Mouse (Mus musculus) bone marrow, adult 2 months (tissue): ENCODE measurements around the gene Rsf1. TPM values are rescaled to one million over a fixed set of nuclear protein-coding genes. Genes with fewer than 3 reads are reported as not detected.

Experiments used
- H3K27ac ChIP-seq: fragments of 200-500 bp; 2 replicates; pipeline ENCODE4 v1.5.1; 2012; ENCODE audit warnings: low read depth, mild to moderate bottlenecking, control low read depth, inconsistent platforms, low read length; ENCODE audit not compliant: control insufficient read depth, poor library complexity, insufficient read depth
- H3K4me1 ChIP-seq: fragments of 200-500 bp; 2 replicates; pipeline ENCODE4 v1.6.1; 2011; ENCODE audit warnings: low read length; ENCODE audit not compliant: control insufficient read depth, insufficient read depth
- H3K4me3 ChIP-seq: fragments of 200-500 bp; replicated peaks from 2 replicates; pipeline ENCODE3; 2011; ENCODE audit warnings: mild to moderate bottlenecking, low read depth, low read length, control low read depth; ENCODE audit not compliant: control insufficient read depth
- CTCF ChIP-seq: fragments of 200-500 bp; IDR thresholded peaks from 2 replicates; pipeline ENCODE4 v1.5.1; 2011; ENCODE audit warnings: low read length, control low read depth; ENCODE audit not compliant: control insufficient read depth, insufficient read depth
- POLR2A ChIP-seq: fragments of 200-500 bp; IDR thresholded peaks from 2 replicates; pipeline ENCODE4 v1.6.1; 2011; ENCODE audit warnings: low read depth, mild to moderate bottlenecking, control low read depth, low read length, borderline replicate concordance; ENCODE audit not compliant: control insufficient read depth
- WGBS: fragments of 180-500 bp; shearing (Covaris S2); methylation state at CpG from one replicate; pipeline ENCODE4 v1.1.7; 2018; 5-methylcytosine and 5-hydroxymethylcytosine counted together
- polyA plus RNA-seq: library from polyadenylated mRNA; stranded (reverse); fragments of >200 nt; gene quantifications from 2 replicates; pipeline ENCODE4 v1.2.4, GENCODE M21; 2011; ENCODE audit warnings: low replicate concordance; ENCODE audit not compliant: missing spikeins, insufficient read depth, insufficient read length

Gene Rsf1
- polyA plus RNA-seq, 1 experiment: 14.2 TPM

DNA sequence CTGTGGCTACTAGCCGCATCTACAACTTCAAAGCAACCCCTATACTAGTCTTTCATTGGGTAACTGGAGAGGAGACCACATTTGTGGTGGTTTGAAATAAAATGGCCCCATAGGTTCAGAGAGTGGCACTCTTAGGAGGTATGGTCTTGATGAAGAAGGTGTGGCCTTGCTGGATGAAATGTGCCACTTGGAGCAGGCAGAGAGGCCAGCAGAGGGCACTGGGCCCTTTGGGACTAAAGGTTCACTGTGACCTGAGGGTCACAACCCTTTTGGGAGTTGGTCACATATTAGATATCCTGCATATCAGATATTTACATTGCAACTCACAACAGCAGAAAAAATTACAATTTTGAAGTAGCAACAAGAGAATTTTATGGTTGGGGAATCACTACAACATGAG, 9.3 kb upstream of the Rsf1 start:
- TF ChIP-seq POLR2A (no peak), CTCF (peak; percentile 48)
- Histone ChIP-seq H3K4me3 (no peak overlapping the region), H3K4me1 (no peaks in the 10 kb centered on the region), H3K27ac (no peak overlapping the region)
- 91% methylated on average over 1 of the region's 1 CpGs for WGBS

DNA sequence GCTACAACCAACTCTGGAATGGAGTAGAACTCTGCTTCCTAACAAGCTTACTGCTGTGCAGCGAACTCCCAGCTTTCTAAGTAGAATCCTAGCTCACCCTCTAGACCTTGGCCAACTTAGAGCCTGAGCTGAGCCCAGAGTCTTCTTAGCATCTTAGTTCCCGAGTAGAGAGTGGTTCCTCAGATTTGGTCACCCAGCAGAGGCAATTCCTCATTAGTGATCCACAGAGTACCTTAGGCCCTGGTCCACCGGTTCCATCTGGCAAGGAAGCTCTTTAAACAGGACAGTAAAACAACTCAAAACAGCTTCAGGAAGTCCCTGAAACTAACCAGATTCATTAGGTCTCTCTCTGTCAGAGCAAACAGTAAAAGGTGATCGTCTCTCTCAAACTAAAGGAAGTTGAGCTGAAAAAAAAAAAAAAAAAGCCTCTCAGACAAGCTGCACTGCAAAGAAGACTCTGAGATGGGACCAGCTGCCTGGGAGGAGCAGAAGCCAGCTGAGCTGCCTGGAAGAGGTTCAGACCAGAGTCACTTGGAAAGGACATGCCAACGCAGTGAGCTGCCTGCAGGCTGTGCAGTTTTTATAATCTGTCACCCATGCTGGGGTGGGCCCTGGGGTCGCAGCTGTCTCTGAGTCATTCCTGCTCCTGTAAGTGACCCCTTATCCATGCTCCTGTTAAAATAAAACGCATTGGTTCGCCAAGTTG, 1.2 kb upstream of the Rsf1 start:
- H3K27ac ChIP-seq: no peak overlapping the region
- no peaks in the 10 kb centered on the region; the same call in 1 of the 2 replicates for H3K4me1 ChIP-seq
- peak overlapping the region; percentile 95 for H3K4me3 ChIP-seq
- WGBS: 29% methylated on average over 8 of the region's 8 CpGs
- no peak for TF ChIP-seq POLR2A
- TF ChIP-seq CTCF: no peak

DNA sequence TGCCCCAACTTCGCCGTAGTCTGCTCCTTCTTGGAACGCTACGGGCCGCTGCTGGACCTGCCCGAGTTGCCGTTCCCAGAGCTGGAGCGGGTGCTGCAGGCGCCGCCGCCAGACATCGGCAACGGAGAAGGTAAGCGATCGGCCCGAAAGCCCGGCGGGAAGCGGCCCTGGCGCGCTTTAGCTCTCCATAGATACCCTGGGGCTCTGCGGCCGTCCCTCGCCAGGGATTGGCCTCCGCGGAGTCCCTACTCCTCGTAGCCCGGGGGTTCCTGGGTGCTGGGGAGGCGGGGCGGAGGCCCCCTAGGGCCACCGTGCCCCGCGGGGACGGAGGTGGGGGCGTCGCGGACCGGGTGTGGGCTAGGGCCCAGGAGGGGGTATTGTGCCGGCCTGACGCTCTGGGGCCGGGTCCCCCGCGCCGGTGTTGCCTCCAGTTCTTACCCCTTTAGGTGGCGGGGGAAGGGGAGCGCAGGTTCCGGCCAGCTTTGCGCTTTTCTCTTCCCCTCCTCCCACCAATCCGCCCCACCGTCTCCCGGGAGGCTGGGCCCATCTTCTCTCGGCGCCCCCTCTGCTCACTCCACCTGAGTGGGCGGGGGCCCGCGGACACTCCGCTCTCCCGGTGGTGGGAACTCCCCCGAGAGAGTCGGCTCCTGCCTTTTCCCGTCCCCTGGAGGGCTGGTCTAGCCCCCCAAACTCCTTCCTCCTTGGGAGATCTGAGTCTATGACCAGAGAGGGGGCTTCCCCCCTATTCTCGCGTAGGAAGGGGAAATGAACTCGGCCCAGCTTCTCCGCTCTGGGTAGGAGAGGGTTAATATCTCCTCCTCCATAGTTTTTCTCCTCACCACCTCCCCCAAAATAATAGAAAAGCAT, 520 bp downstream of the Rsf1 start:
- peak overlapping the region; percentile 89 for H3K4me3 ChIP-seq
- no peak for TF ChIP-seq POLR2A
- TF ChIP-seq CTCF: no peak
- H3K4me1 ChIP-seq: no peaks in the 10 kb centered on the region; the same call in 1 of the 2 replicates
- WGBS: 1% methylated on average over 65 of the region's 65 CpGs
- peak overlapping the region; percentile 96 for H3K27ac ChIP-seq

DNA sequence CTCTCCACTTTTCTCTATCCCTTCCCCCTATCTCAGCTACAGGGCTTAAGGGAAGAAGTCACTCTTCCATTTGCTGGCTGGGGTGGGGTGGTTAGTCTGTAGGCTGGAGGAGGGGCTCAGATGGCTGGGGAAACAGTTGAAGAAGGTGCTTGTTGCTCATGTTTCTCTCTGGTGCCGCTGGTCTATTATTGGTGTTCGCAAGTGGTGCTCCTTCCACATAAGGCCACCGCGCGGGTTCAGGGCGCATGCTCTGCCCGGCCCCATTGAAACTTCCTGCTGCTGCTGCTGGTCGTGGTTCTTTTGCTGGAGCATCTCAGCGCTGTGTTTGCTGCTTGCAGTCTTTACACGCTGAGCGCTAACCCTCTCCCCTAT, 1.1 kb downstream of the Rsf1 start:
- under 1% methylated on average over 11 of the region's 11 CpGs for WGBS
- H3K4me1 ChIP-seq: no peaks in the 10 kb centered on the region; the same call in 1 of the 2 replicates
- TF ChIP-seq POLR2A: peak; percentile 69; the same call in 1 of the 2 replicates
- TF ChIP-seq CTCF: peak; percentile 27; the same call in 1 of the 2 replicates
- H3K27ac ChIP-seq: peak overlapping the region; percentile 96
- H3K4me3 ChIP-seq: peak overlapping the region; percentile 89

DNA sequence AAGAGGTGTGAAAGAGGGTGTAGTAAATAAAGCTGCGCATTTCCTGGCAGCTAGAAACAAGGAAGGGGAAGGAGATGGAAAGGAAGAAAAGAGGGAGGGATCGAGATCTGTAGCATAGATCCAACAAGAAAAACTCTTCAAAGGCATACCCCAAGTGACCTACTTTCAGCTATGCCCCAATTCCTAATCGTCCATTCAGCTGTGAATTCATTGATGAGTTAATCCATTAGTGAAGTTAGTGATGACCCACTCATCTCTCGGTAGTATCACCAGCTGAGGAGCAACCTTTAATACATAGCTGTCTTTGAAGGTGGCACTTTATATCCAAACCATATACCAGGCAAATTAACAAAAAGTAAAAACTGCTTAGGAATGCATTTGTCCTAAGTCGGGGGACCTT, 8.8 kb downstream of the Rsf1 start:
- H3K4me1 ChIP-seq: no peaks in the 10 kb centered on the region; the same call in 1 of the 2 replicates
- 79% methylated on average over 5 of the region's 5 CpGs for WGBS
- no peak overlapping the region for H3K27ac ChIP-seq
- no peak overlapping the region for H3K4me3 ChIP-seq
- no peak for TF ChIP-seq CTCF
- no peak for TF ChIP-seq POLR2A

DNA sequence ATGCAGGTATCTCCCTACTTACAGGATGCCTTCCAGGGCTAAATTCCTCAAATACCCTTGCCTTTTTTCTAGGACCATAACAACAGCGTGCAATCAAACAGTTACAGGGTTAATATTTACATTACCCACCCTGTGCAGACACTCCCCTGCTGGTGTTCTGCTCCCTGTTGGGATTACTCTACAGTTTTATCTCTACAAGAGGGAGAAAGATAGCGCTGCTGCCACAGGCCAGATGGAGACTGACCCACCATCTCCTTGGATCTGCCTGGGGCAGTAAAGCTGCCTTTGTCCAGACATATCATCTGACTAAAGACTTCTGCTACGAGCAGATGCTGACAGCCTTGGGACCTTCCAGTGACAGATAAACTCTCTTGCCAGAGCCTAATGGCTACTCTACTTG, 10.8 kb downstream of the Rsf1 start:
- Histone ChIP-seq H3K4me1 (no peaks in the 10 kb centered on the region; the same call in 1 of the 2 replicates), H3K27ac (no peak overlapping the region), H3K4me3 (no peak overlapping the region)
- 66% methylated on average over 3 of the region's 3 CpGs for WGBS
- TF ChIP-seq CTCF (no peak), POLR2A (no peak)

DNA sequence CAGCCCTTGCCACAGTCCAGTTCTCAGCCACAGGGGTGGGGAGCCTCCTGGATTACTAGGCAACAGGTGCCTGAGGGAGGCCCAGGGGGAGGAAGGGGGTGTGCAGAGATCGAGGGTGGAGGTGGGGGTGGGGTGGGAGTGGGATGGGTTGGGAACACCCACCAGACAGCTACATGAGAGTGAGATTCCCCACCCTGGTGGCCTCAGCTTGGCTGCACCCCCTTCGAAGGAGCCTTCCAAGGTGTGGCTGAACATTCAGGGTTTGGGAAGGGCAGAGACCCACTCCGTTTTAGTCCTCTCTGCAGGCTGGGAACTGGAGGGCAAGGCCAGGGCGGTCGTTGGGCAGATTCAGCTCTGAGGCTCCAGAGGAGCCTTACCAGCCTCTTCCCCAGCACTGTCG, 11.6 kb downstream of the Rsf1 start:
- Histone ChIP-seq H3K27ac (no peak overlapping the region), H3K4me1 (no peaks in the 10 kb centered on the region; the same call in 1 of the 2 replicates), H3K4me3 (no peak overlapping the region)
- WGBS: 83% methylated on average over 6 of the region's 6 CpGs
- TF ChIP-seq POLR2A: no peak
- no peak for TF ChIP-seq CTCF

DNA sequence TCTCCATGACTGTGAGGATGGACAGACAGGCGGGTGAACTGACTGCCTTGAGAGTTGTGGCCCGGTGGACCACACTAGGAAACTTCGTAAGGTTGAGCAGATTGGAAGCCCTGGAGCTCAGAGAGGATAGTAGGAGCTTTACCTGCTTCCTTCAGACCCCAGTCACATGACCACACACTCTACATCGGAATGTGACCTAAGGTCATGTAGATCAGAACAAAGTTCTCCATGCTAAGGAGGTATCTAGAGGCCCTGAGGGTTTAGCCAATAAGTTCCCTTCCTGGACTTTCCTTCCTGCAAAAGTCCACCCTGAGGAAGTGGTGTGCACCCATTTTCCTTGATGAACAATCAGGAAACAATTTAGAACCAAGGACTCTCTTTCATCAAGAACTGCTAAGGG, 12.7 kb downstream of the Rsf1 start:
- TF ChIP-seq POLR2A: no peak
- TF ChIP-seq CTCF: no peak
- 85% methylated on average over 4 of the region's 4 CpGs for WGBS
- Histone ChIP-seq H3K27ac (no peak overlapping the region), H3K4me1 (no peaks in the 10 kb centered on the region; the same call in 1 of the 2 replicates), H3K4me3 (no peak overlapping the region)

DNA sequence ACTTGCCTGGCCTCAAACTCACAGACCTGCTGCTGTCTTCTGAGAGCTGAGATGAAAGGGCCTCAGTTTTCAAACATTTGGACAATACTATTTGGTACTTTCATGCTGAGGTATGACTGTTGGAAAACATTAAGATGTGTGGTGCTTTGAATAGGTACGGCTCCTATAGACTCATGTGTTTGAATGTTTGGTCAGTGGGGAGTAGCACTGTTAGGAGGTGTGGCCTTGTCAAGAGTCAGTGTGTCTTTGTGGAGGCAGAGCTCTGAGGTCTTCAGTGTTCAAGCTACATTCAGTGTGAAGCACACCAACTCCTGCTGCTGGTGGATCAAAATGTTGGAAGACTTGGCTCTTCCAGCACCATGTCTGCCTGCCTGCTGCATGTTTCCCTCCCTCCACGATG, 13.8 kb downstream of the Rsf1 start:
- Histone ChIP-seq H3K4me3 (no peak overlapping the region), H3K4me1 (no peaks in the 10 kb centered on the region; the same call in 1 of the 2 replicates), H3K27ac (no peak overlapping the region)
- TF ChIP-seq POLR2A: no peak
- TF ChIP-seq CTCF: no peak
- 78% methylated on average over 2 of the region's 2 CpGs for WGBS
